Mouse (Mus musculus) stomach, embryonic 14.5 days (tissue): ENCODE data around the gene Mier2. TPM values are rescaled to one million over a fixed set of nuclear protein-coding genes. Genes with fewer than 3 reads are reported as not detected.

ENCODE experiments used
- ATAC-seq: fragments of 200-750 bp; cut with Nextera tagmentation; 2 replicates; pipeline ENCODE4 v1.8.0; 2017; ENCODE audit warnings: low read depth, moderate TSS enrichment; ENCODE audit not compliant: insufficient number of reproducible peaks, insufficient read depth, low FRiP score
- H3K27ac ChIP-seq: fragments of 300-500 bp; sonication (generic); 2 replicates; pipeline ENCODE4 v1.5.1; 2014; ENCODE audit warnings: mild to moderate bottlenecking, low read length, moderate library complexity, mixed read lengths
- H3K27me3 ChIP-seq: fragments of 300-500 bp; sonication (generic); 2 replicates; pipeline ENCODE4 v1.6.1; 2014; ENCODE audit warnings: low read length, control low read depth, mixed read lengths; ENCODE audit not compliant: control insufficient read depth, insufficient read depth
- H3K36me3 ChIP-seq: fragments of 300-500 bp; sonication (generic); 2 replicates; pipeline ENCODE4 v1.6.1; 2014; ENCODE audit warnings: mild to moderate bottlenecking, control low read depth, low read length, moderate library complexity, mixed read lengths; ENCODE audit not compliant: control insufficient read depth, insufficient read depth
- H3K4me1 ChIP-seq: fragments of 300-500 bp; sonication (generic); 2 replicates; pipeline ENCODE4 v1.6.1; 2014; ENCODE audit warnings: low read length, control low read depth, mixed read lengths; ENCODE audit not compliant: control insufficient read depth, insufficient read depth
- H3K4me2 ChIP-seq: fragments of 300-500 bp; sonication (generic); replicated peaks from 2 replicates; pipeline ENCODE4 v1.6.1; 2014; ENCODE audit warnings: low read depth, low read length, control low read depth
- H3K4me3 ChIP-seq: fragments of 300-500 bp; sonication (generic); 2 replicates; pipeline ENCODE4 v1.5.1; 2014; ENCODE audit warnings: low read depth, low read length, control low read depth
- H3K9ac ChIP-seq: fragments of 300-500 bp; sonication (generic); replicated peaks from 2 replicates; pipeline ENCODE4 v1.6.1; 2014; ENCODE audit warnings: low read depth, mild to moderate bottlenecking, control low read depth, low read length, moderate library complexity, mixed read lengths
- H3K9me3 ChIP-seq: fragments of 300-500 bp; sonication (generic); 2 replicates; pipeline ENCODE4 v1.6.1; 2016; ENCODE audit warnings: low read depth, low read length, control low read depth; ENCODE audit not compliant: control insufficient read depth
- WGBS: fragments of 180-500 bp; shearing (Covaris S2); extraction: QIAGEN DNeasy Blood & Tissue Kit; methylation state at CpG from one replicate; pipeline ENCODE4 v1.1.7; 2014; 5-methylcytosine and 5-hydroxymethylcytosine counted together
- polyA plus RNA-seq: library from polyadenylated mRNA; unstranded; fragments of >200 nt; fragmentation: Nextera tagmentation; extraction: Ambion mirVana; gene quantifications from 2 replicates; pipeline ENCODE4 v1.2.1, GENCODE M21; 2014

The Mier2 gene
- polyA plus RNA-seq, 1 experiment from 2014 or later, result 55.2 TPM

GRCm38 (mm10) chr10:79527453-79527845, 27.6 kb downstream of the Mier2 start:
- 83% methylated on average over 6 of the region's 6 CpGs for WGBS
- H3K27me3 ChIP-seq, result no peaks in the 10 kb centered on the region
- H3K4me2 ChIP-seq, result no peak overlapping the region
- H3K4me1 ChIP-seq, result no peaks in the 10 kb centered on the region
- no peak overlapping the region for H3K4me3 ChIP-seq
- H3K9ac ChIP-seq, result no peak overlapping the region
- H3K27ac ChIP-seq, result no peak overlapping the region
- no peaks in the 10 kb centered on the region for H3K36me3 ChIP-seq
- no peaks in the 10 kb centered on the region for H3K9me3 ChIP-seq
- ATAC-seq, result no peak

GRCm38 (mm10) chr10:79526661-79527452, 28.1 kb downstream of the Mier2 start:
- Histone ChIP-seq H3K9me3 (no peaks in the 10 kb centered on the region), H3K4me2 (no peak overlapping the region), H3K9ac (no peak overlapping the region), H3K4me3 (no peak overlapping the region), H3K36me3 (no peaks in the 10 kb centered on the region), H3K4me1 (no peaks in the 10 kb centered on the region), H3K27me3 (no peaks in the 10 kb centered on the region), H3K27ac (no peak overlapping the region)
- ATAC-seq, result no peak
- WGBS, result 87% methylated on average over 12 of the region's 12 CpGs

GRCm38 (mm10) chr10:79525456-79526325, 29.3 kb downstream of the Mier2 start:
- no peak overlapping the region for H3K4me3 ChIP-seq
- no peaks in the 10 kb centered on the region for H3K36me3 ChIP-seq
- no peak overlapping the region for H3K9ac ChIP-seq
- no peaks in the 10 kb centered on the region for H3K27me3 ChIP-seq
- WGBS, result 91% methylated on average over 8 of the region's 8 CpGs
- ATAC-seq, result no peak
- no peaks in the 10 kb centered on the region for H3K9me3 ChIP-seq
- no peak overlapping the region for H3K27ac ChIP-seq
- no peak overlapping the region for H3K4me2 ChIP-seq
- no peaks in the 10 kb centered on the region for H3K4me1 ChIP-seq

DNA sequence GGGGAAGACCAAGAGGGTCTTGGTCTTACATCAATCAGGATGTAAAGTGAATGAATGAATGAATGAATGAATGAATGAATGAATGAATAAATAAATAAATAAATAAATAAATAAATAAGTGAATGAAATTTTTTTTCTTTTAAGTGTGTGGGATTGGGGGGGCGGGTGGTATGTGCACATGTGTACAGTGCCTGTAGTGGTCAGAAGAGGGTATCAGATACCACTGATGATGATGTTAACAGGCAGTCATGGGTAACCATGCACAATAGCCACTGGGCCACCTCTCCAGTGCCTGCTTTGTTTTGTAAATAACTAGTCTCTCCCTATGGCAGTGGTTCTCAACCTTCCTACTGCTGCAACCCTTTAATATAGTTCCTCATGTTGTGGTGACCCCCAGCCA, 30.6 kb downstream of the Mier2 start:
- no peak overlapping the region for H3K27ac ChIP-seq
- H3K4me3 ChIP-seq, result no peak overlapping the region
- H3K27me3 ChIP-seq, result no peaks in the 10 kb centered on the region
- no peaks in the 10 kb centered on the region for H3K36me3 ChIP-seq
- H3K9ac ChIP-seq, result no peak overlapping the region
- no peak for ATAC-seq
- 71% methylated on average over 1 of the region's 1 CpGs for WGBS
- H3K4me1 ChIP-seq, result no peaks in the 10 kb centered on the region
- no peaks in the 10 kb centered on the region for H3K9me3 ChIP-seq
- no peak overlapping the region for H3K4me2 ChIP-seq

DNA sequence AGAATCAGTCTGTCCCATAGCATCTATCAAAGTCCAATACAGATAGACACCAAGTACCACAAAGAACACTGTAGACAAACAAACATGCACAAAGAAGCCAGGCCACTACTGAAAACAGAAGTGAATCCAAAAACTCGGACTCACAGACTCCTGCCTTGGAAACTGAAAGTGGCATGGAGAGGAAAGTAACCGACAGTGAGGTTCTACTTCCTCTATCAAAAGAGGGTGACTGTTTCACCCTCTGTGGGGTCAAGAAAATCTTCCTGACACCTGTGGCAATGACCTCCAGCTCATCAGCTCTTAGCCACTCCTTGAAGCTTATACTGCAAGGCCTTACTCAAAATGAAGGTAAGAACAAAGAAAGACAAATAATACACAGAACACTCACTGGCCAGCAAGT, 48.3 kb downstream of the Mier2 start:
- H3K27me3 ChIP-seq, result no peaks in the 10 kb centered on the region
- no peak overlapping the region for H3K4me3 ChIP-seq
- no peak overlapping the region for H3K9ac ChIP-seq
- 81% methylated on average over 2 of the region's 2 CpGs for WGBS
- no peaks in the 10 kb centered on the region for H3K4me1 ChIP-seq
- no peaks in the 10 kb centered on the region for H3K9me3 ChIP-seq
- H3K36me3 ChIP-seq, result no peaks in the 10 kb centered on the region
- ATAC-seq, result no peak
- H3K27ac ChIP-seq, result no peak overlapping the region
- H3K4me2 ChIP-seq, result no peak overlapping the region

- Histone ChIP-seq H3K4me3 (no peak overlapping the region), H3K27me3 (no peaks in the 10 kb centered on the region), H3K4me2 (no peak overlapping the region), H3K4me1 (no peaks in the 10 kb centered on the region), H3K36me3 (no peaks in the 10 kb centered on the region), H3K27ac (no peak overlapping the region), H3K9me3 (no peaks in the 10 kb centered on the region), H3K9ac (no peak overlapping the region)
- no peak for ATAC-seq
- WGBS, result 64% methylated on average over 6 of the region's 6 CpGs
Observed at GRCm38 (mm10) chr10:79502830-79503644, 52.0 kb downstream of the Mier2 start.

DNA sequence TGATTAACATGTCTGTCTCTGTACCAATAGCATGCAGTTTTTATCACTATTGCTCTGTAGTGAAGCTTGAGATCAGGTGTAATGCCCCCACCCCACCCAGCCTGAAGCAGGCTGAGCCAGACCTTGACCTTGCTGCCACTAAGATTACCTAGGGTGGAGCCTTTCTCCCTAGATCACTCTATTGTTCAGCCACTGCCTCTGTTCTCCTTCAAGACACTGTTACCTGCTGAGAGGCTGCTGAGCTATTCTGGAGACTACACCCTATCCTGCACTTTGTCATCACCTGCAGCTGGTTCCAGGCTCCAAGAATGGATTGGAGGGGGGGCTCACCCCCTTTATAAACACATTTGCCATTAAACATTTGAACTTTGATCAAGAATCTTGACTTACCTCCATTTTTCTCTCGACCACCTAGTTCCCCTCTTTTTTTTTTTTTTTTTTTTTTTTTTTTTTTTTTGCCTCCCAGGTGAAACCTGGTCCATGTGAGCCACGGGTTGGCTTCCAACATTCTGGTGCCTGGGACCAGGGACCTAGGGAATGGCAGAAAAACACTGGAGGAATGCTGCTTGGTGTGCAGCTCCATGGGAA, 58.2 kb downstream of the Mier2 start:
- no peak overlapping the region for H3K4me2 ChIP-seq
- no peaks in the 10 kb centered on the region for H3K27me3 ChIP-seq
- no peak overlapping the region for H3K9ac ChIP-seq
- H3K4me1 ChIP-seq, result no peaks in the 10 kb centered on the region
- no peaks in the 10 kb centered on the region for H3K36me3 ChIP-seq
- no peaks in the 10 kb centered on the region for H3K9me3 ChIP-seq
- H3K4me3 ChIP-seq, result no peak overlapping the region
- WGBS, result 37% methylated on average over 2 of the region's 2 CpGs
- no peak overlapping the region for H3K27ac ChIP-seq
- no peak for ATAC-seq

DNA sequence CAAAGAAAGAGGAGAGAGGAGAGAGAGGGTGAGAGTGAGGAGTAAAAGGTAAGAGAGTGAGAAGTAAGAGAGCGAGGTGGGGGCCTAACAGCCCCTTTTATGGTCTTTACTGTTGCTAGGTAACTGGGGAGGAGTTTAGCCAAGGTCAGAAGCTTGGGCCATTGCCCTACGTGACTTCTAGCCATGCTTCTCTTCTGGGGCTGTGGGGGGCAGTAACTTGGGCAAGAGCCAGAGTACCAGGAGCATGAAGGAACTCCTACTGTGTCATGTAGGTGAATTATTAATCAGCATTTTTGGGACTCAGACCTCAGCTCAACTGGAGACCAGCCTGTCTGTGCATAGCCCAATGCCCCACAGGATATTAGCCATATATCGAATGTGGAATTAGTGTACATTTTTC, 59.1 kb downstream of the Mier2 start:
- WGBS, result 66% methylated on average over 3 of the region's 3 CpGs
- H3K9me3 ChIP-seq, result no peaks in the 10 kb centered on the region
- H3K4me3 ChIP-seq, result no peak overlapping the region

More for the DNA sequence above, 59.1 kb downstream of the Mier2 start:
- Histone ChIP-seq H3K4me1 (no peaks in the 10 kb centered on the region), H3K4me2 (no peak overlapping the region), H3K36me3 (no peaks in the 10 kb centered on the region), H3K27me3 (no peaks in the 10 kb centered on the region), H3K27ac (no peak overlapping the region), H3K9ac (no peak overlapping the region)
- ATAC-seq, result no peak
